Mouse (Mus musculus) midbrain, postnatal 0 days (tissue): ENCODE measurements around the gene Gm20388. TPM values are rescaled to one million over a fixed set of nuclear protein-coding genes. Genes with fewer than 3 reads are reported as not detected.

Experiments used
- ATAC-seq: fragments of 200-750 bp; cut with Nextera tagmentation; 2 replicates; pipeline ENCODE4 v1.8.0; 2017; ENCODE audit warnings: moderate number of reproducible peaks, mild to moderate bottlenecking, moderate TSS enrichment, moderate library complexity; ENCODE audit not compliant: low FRiP score
- DNase-seq: peaks from one replicate; pipeline ENCODE4 v3.0.0-alpha.2; 2015; ENCODE audit warnings: low spot score
- H3K27ac ChIP-seq: fragments of 300-500 bp; sonication (generic); 2 replicates; pipeline ENCODE4 v1.5.1; 2014; ENCODE audit warnings: low read depth, mild to moderate bottlenecking, low read length, mixed read lengths
- H3K27me3 ChIP-seq: fragments of 300-500 bp; sonication (generic); 2 replicates; pipeline ENCODE4 v1.6.1; 2014; ENCODE audit warnings: low read length, control low read depth, mixed read lengths; ENCODE audit not compliant: insufficient read depth
- H3K36me3 ChIP-seq: fragments of 300-500 bp; sonication (generic); 2 replicates; pipeline ENCODE4 v1.6.1; 2014; ENCODE audit warnings: low read length, control low read depth, mixed read lengths; ENCODE audit not compliant: insufficient read depth
- H3K4me1 ChIP-seq: fragments of 300-500 bp; sonication (generic); 2 replicates; pipeline ENCODE4 v1.6.1; 2014; ENCODE audit warnings: mild to moderate bottlenecking, control low read depth, antibody characterized with exemption, low read length, mixed read lengths; ENCODE audit not compliant: insufficient read depth
- H3K4me2 ChIP-seq: fragments of 300-500 bp; sonication (generic); 2 replicates; pipeline ENCODE4 v1.6.1; 2014; ENCODE audit warnings: low read depth, mild to moderate bottlenecking, low read length, mixed read lengths; ENCODE audit not compliant: poor library complexity, severe bottlenecking
- H3K4me3 ChIP-seq: fragments of 300-500 bp; sonication (generic); 2 replicates; pipeline ENCODE4 v1.5.1; 2014; ENCODE audit warnings: low read depth, mild to moderate bottlenecking, low read length, moderate library complexity
- H3K9ac ChIP-seq: fragments of 300-500 bp; sonication (generic); replicated peaks from 2 replicates; pipeline ENCODE4 v1.6.1; 2014; ENCODE audit warnings: mild to moderate bottlenecking, low read length, moderate library complexity, mixed read lengths; ENCODE audit not compliant: poor library complexity, severe bottlenecking
- H3K9me3 ChIP-seq: fragments of 300-500 bp; sonication (generic); 2 replicates; pipeline ENCODE4 v1.6.1; 2016; ENCODE audit warnings: low read length, control low read depth
- CTCF ChIP-seq: IDR thresholded peaks from 2 replicates; pipeline ENCODE4 v1.5.1; 2016; ENCODE audit warnings: antibody characterized with exemption, mild to moderate bottlenecking
- WGBS: fragments of 180-500 bp; shearing (Covaris S2); extraction: QIAGEN DNeasy Blood & Tissue Kit; methylation state at CpG from one replicate; pipeline ENCODE4 v1.1.7; 2014; 5-methylcytosine and 5-hydroxymethylcytosine counted together
- polyA plus RNA-seq: library from polyadenylated mRNA; unstranded; fragments of >200 nt; fragmentation: Nextera tagmentation; extraction: Ambion mirVana; gene quantifications from 2 replicates; pipeline ENCODE4 v1.2.1, GENCODE M21; 2015
- total RNA-seq: library from RNA; depleted of rRNA; stranded (reverse); fragments of >200 nt; gene quantifications from 2 replicates; pipeline ENCODE4 v1.2.3, GENCODE M21; 2014

The Gm20388 gene
- total and polyA plus RNA-seq, 2 experiments from 2014 or later: 74.2 TPM; not detected in 1

GRCm38 (mm10) chr8:123106531-123106930 lies 3195.9 kb downstream of the Gm20388 start:
- DNase-seq: no peak
- H3K4me3 ChIP-seq: no peak overlapping the region
- no peak overlapping the region for H3K9ac ChIP-seq
- no peak overlapping the region for H3K4me2 ChIP-seq
- peaks cover 20% of the 10 kb centered on the region for H3K36me3 ChIP-seq
- no peaks in the 10 kb centered on the region for H3K27me3 ChIP-seq
- H3K27ac ChIP-seq: no peak overlapping the region
- TF ChIP-seq CTCF: peak; percentile 69
- WGBS: 48% methylated on average over 2 of the region's 2 CpGs
- 0 out of 2 replicates have a peak, but pooled peaks cover 3% of the 10 kb centered on the region for H3K4me1 ChIP-seq
- ATAC-seq: no peak
- no peaks in the 10 kb centered on the region for H3K9me3 ChIP-seq

GRCm38 (mm10) chr8:123108010-123108409 lies 3197.4 kb downstream of the Gm20388 start:
- Histone ChIP-seq H3K4me1 (0 out of 2 replicates have a peak, but pooled peaks cover 3% of the 10 kb centered on the region), H3K9ac (no peak overlapping the region), H3K27me3 (no peaks in the 10 kb centered on the region), H3K4me2 (no peak overlapping the region), H3K4me3 (no peak overlapping the region), H3K27ac (no peak overlapping the region), H3K9me3 (no peaks in the 10 kb centered on the region), H3K36me3 (peaks cover 20% of the 10 kb centered on the region)
- WGBS: 91% methylated on average over 1 of the region's 1 CpGs
- ATAC-seq (no peak), DNase-seq (no peak)
- TF ChIP-seq CTCF: peak; percentile 45

GRCm38 (mm10) chr8:123108953-123109352 lies 3198.3 kb downstream of the Gm20388 start:
- Histone ChIP-seq H3K36me3 (peaks cover 14% of the 10 kb centered on the region), H3K4me3 (no peak overlapping the region), H3K27me3 (no peaks in the 10 kb centered on the region), H3K9ac (no peak overlapping the region), H3K27ac (no peak overlapping the region), H3K4me2 (no peak overlapping the region), H3K4me1 (no peaks in the 10 kb centered on the region), H3K9me3 (no peaks in the 10 kb centered on the region)
- TF ChIP-seq CTCF: no peak
- ATAC-seq: no peak
- 80% methylated on average over 5 of the region's 5 CpGs for WGBS
- no peak for DNase-seq

GRCm38 (mm10) chr8:123110649-123111048 lies 3200.0 kb downstream of the Gm20388 start:
- Histone ChIP-seq H3K9ac (no peak overlapping the region), H3K36me3 (peaks cover under 1% of the 10 kb centered on the region), H3K4me1 (no peaks in the 10 kb centered on the region), H3K27me3 (peaks cover under 1% of the 10 kb centered on the region; the same call in 1 of the 2 replicates), H3K27ac (no peak overlapping the region), H3K4me3 (no peak overlapping the region), H3K4me2 (no peak overlapping the region), H3K9me3 (no peaks in the 10 kb centered on the region)
- 21% methylated on average over 4 of the region's 4 CpGs for WGBS
- ATAC-seq: no peak
- DNase-seq: peak; percentile 59
- TF ChIP-seq CTCF: peak; percentile 80

GRCm38 (mm10) chr8:123112892-123113291 lies 3202.3 kb downstream of the Gm20388 start:
- 81% methylated on average over 9 of the region's 9 CpGs for WGBS
- H3K36me3 ChIP-seq: no peaks in the 10 kb centered on the region

GRCm38 (mm10) chr8:123113908-123114469 lies 3203.3 kb downstream of the Gm20388 start:
- no peak overlapping the region for H3K27ac ChIP-seq
- ATAC-seq (no peak), DNase-seq (peak; percentile 43)
- H3K27me3 ChIP-seq: peaks cover 19% of the 10 kb centered on the region
- 72% methylated on average over 2 of the region's 2 CpGs for WGBS
- H3K4me2 ChIP-seq: no peak overlapping the region
- TF ChIP-seq CTCF: peak; percentile 59
- H3K9ac ChIP-seq: no peak overlapping the region
- H3K36me3 ChIP-seq: no peaks in the 10 kb centered on the region
- H3K9me3 ChIP-seq: no peaks in the 10 kb centered on the region
- no peak overlapping the region for H3K4me3 ChIP-seq
- H3K4me1 ChIP-seq: 0 out of 2 replicates have a peak, but pooled peaks cover 4% of the 10 kb centered on the region

More at GRCm38 (mm10) chr8:123112892-123113291, 3202.3 kb downstream of the Gm20388 start:
- Histone ChIP-seq H3K27me3 (peaks cover 13% of the 10 kb centered on the region), H3K9ac (no peak overlapping the region), H3K4me3 (no peak overlapping the region), H3K9me3 (no peaks in the 10 kb centered on the region), H3K27ac (no peak overlapping the region), H3K4me2 (no peak overlapping the region), H3K4me1 (0 out of 2 replicates have a peak, but pooled peaks cover 4% of the 10 kb centered on the region)
- no peak for DNase-seq
- no peak for ATAC-seq
- no peak for TF ChIP-seq CTCF
